Mouse (Mus musculus): ENCODE measurements around the gene Mob3a. TPM values are rescaled to one million over a fixed set of nuclear protein-coding genes. Genes with fewer than 3 reads are reported as not detected.

Mob3a gene
- total RNA-seq, 2 experiments from 2014 or later = 13.4 to 15.8 TPM

- intact Hi-C loops (cut with DNase I) = loop anchor here (2.0 kb wide), 2 partner anchors 26 to 38 kb away; no protein-coding TSS in a partner anchor
- peak; percentile 94 to 97 for DNase-seq (ENCODE audit: low spot score in 2 of 2)
These were observed 986 bp upstream of the Mob3a start for GRCm38 (mm10) chr10:80702536-80703390.

- intact Hi-C loops (cut with DNase I) = no loop called here
- no peak for DNase-seq (ENCODE audit: low spot score in 2 of 2)
These were observed 1.0 kb downstream of the Mob3a start for GRCm38 (mm10) chr10:80700732-80701131.

DNA sequence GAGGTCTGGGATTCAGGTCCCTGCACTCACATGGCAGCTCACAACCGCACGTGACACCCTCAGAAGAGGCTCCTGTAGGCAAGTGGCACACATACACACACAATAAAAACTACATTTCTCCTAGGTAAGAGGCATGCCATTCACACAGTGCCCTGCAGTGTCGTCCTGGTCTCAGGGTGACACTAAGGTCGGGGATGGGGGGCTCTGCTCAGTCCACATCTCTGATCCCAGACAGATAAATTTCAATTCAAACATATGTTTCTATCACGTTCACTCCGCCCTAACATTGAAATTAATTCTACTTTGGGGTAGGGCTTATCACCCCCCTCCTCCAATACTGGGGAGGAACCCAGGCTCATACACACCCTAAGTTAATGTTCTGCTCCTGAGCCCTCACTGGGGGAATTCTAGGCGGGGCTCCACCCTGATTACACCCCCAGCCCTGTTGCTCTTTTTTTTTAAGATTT, 1.7 kb downstream of the Mob3a start:
- no peak for DNase-seq (ENCODE audit: low spot score in 2 of 2)
- intact Hi-C loops (cut with DNase I) = no loop called here

GRCm38 (mm10) chr10:80698605-80699004, 3.2 kb downstream of the Mob3a start:
- DNase-seq (ENCODE audit: low spot score in 2 of 2) = no peak
- intact Hi-C loops (cut with DNase I) = no loop called here

GRCm38 (mm10) chr10:80697812-80698211, 4.0 kb downstream of the Mob3a start:
- intact Hi-C loops (cut with DNase I) = no loop called here
- DNase-seq (ENCODE audit: low spot score in 2 of 2) = no peak

DNA sequence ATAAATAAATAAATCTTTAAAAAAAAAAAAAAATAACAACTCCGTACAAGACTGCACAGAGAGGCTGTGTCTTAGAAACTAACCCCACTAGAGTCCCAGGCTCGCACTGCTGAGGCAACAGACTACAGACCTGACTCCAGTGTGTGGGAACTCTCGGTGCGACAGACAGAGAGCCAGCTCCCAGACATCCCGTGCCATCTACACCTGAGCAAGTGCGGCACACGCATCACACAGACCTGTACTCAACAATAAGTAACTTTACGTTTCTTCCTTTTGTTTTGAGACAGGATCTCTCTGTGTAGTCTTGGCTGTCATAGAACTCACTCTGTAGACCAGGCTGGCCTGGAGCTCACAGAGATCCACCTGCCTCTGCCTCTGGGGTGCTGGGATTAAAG, 4.4 kb downstream of the Mob3a start:
- intact Hi-C loops (cut with DNase I) = no loop called here
- no peak for DNase-seq (ENCODE audit: low spot score in 2 of 2)

- intact Hi-C loops (cut with DNase I) = no loop called here
- DNase-seq (ENCODE audit: low spot score in 2 of 2) = no peak
These were observed 5.0 kb downstream of the Mob3a start for GRCm38 (mm10) chr10:80696502-80697392.

GRCm38 (mm10) chr10:80695801-80696501, 5.8 kb downstream of the Mob3a start:
- intact Hi-C loops (cut with DNase I) = no loop called here
- no peak for DNase-seq (ENCODE audit: low spot score in 2 of 2)

GRCm38 (mm10) chr10:80695186-80695585, 6.6 kb downstream of the Mob3a start:
- DNase-seq (ENCODE audit: low spot score in 2 of 2) = peak in 1 of 2 experiments; percentile 40
- intact Hi-C loops (cut with DNase I) = no loop called here

- DNase-seq (ENCODE audit: low spot score in 2 of 2) = no peak
- intact Hi-C loops (cut with DNase I) = no loop called here
These were observed 7.4 kb downstream of the Mob3a start for GRCm38 (mm10) chr10:80694159-80694938.

- DNase-seq (ENCODE audit: low spot score in 2 of 2) = no peak
- intact Hi-C loops (cut with DNase I) = no loop called here
These were observed 8.3 kb downstream of the Mob3a start for GRCm38 (mm10) chr10:80693401-80694045.

GRCm38 (mm10) chr10:80692249-80693165, 9.3 kb downstream of the Mob3a start:
- no peak for DNase-seq (ENCODE audit: low spot score in 2 of 2)
- intact Hi-C loops (cut with DNase I) = no loop called here

DNA sequence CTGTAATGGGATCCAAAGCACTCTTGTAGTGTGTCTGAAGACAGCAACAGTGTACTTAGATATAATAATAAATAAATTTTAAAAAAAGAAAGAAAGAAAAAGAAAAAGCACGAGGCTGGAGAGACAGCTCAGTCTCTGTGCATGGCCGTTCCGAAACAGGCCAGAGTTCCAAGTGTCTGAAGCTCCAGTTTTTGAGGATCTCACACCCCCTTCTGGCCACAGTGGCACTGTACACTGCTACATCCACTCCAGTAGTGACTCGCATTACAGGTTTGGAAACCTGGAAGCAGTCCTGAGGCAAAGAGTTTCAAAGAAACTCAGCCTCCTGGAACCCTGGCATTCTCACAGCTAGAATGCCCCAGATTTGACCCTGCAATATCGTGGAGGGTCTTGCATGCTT, 13.9 kb downstream of the Mob3a start:
- intact Hi-C loops (cut with DNase I) = loop anchor here (1.0 kb wide), 1 partner anchor 29 kb away; no protein-coding TSS in a partner anchor
- DNase-seq (ENCODE audit: low spot score in 2 of 2) = peak in 1 of 2 experiments; percentile 72

DNA sequence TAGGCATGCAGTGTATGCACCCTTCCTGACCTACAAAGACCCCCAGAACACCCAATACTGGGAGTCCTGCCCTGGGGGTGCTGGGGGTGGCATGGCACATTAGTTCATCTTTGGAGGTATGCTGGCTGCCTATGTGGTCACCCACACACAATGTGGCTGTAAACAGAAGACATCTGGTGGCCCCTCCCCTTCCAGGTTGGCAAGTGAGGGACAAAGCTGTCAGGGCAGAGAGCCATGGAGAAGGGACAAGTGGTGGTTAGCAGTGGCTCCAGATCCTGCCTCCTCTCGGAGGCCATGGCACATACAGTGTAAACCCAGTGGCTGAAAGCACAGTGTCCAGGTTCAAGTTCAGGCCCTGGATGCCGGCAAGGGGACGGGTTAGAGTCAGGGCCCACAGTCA, 15.2 kb downstream of the Mob3a start:
- intact Hi-C loops (cut with DNase I) = no loop called here
- DNase-seq (ENCODE audit: low spot score in 2 of 2) = no peak

GRCm38 (mm10) chr10:80684984-80685383, 16.8 kb downstream of the Mob3a start:
- intact Hi-C loops (cut with DNase I) = loop anchor here (5.0 kb wide), 1 partner anchor 73 kb away; no protein-coding TSS in a partner anchor
- no peak for DNase-seq (ENCODE audit: low spot score in 2 of 2)

GRCm38 (mm10) chr10:80684214-80684613, 17.6 kb downstream of the Mob3a start:
- intact Hi-C loops (cut with DNase I) = loop anchor here (5.0 kb wide), 1 partner anchor 72 kb away; no protein-coding TSS in a partner anchor
- DNase-seq (ENCODE audit: low spot score in 2 of 2) = peak in 1 of 2 experiments; percentile 55

- no peak for DNase-seq (ENCODE audit: low spot score in 2 of 2)
- intact Hi-C loops (cut with DNase I) = loop anchor here (5.0 kb wide), 1 partner anchor 71 kb away; no protein-coding TSS in a partner anchor
These were observed 18.1 kb downstream of the Mob3a start for GRCm38 (mm10) chr10:80683647-80684046.
